Mouse (Mus musculus): ENCODE measurements around the gene Tbl1x.
"Not testable (repeated sequence)": the region's sequence is repeated elsewhere in the genome, so short reads cannot be mapped to it uniquely, and the experiment has no call there.

GRCm38 (mm10) chrX:77539770-77540169 lies 29.0 kb downstream of the Tbl1x start:
- not testable (repeated sequence) for TF ChIP-seq POLR2A (IDR thresholded peaks at IDR 0.05; ENCODE audit: control insufficient read depth, extremely low read depth, insufficient read depth, low read length, poor library complexity); CTCF (IDR thresholded peaks at IDR 0.05; ENCODE audit: borderline replicate concordance, control insufficient read depth, extremely low read depth, insufficient read depth, low read length, poor library complexity)

All from thymus, adult 2 months (tissue).